Mouse (Mus musculus) myocyte (in vitro differentiated cells): ENCODE results near the gene Tmem88b. TPM values are rescaled to one million over a fixed set of nuclear protein-coding genes. Genes with fewer than 3 reads are reported as not detected.

Experiments
- H3K27me3 ChIP-seq: one replicate; pipeline ENCODE4 v1.6.1; 2011; ENCODE audit not compliant: control insufficient read depth, insufficient read depth, insufficient read length
- H3K36me3 ChIP-seq: one replicate; pipeline ENCODE4 v1.6.1; 2011; ENCODE audit not compliant: control insufficient read depth, insufficient read depth
- H3K4me2 ChIP-seq: one replicate; pipeline ENCODE4 v1.6.1; 2011; ENCODE audit warnings: low read depth, control low read depth
- H3K4me3 ChIP-seq: one replicate; pipeline ENCODE4 v1.5.1; 2011; ENCODE audit warnings: mild to moderate bottlenecking, control low read depth, moderate library complexity
- H3K79me2 ChIP-seq: one replicate; pipeline ENCODE4 v1.6.1; 2011; ENCODE audit not compliant: control insufficient read depth, insufficient read depth
- H3ac ChIP-seq: one replicate; pipeline ENCODE4 v1.6.1; 2011; ENCODE audit not compliant: control insufficient read depth, insufficient read length
- CEBPB ChIP-seq: IDR thresholded peaks from 2 replicates; pipeline ENCODE4 v1.6.1; 2011; ENCODE audit warnings: mild to moderate bottlenecking, moderate library complexity; ENCODE audit not compliant: poor library complexity, insufficient read depth, severe bottlenecking
- E2F4 ChIP-seq: IDR thresholded peaks from one replicate; pipeline ENCODE4 v1.6.1; 2011; ENCODE audit warnings: mild to moderate bottlenecking, control low read depth, moderate library complexity; ENCODE audit not compliant: insufficient read depth
- MAX ChIP-seq: IDR thresholded peaks from one replicate; pipeline ENCODE4 v1.6.1; 2011; ENCODE audit warnings: low read depth, mild to moderate bottlenecking, control low read depth
- MYOD1 ChIP-seq, 3 experiments: IDR thresholded peaks; one replicate each; pipeline ENCODE4 v1.6.1; 2011; ENCODE audit warnings: control low read depth in 2 of 3, low read depth in 2 of 3, mild to moderate bottlenecking in 2 of 3, moderate library complexity in 1 of 3; ENCODE audit not compliant: insufficient read length in 2 of 3, control insufficient read depth in 1 of 3
- MYOG ChIP-seq, 3 experiments: IDR thresholded peaks; one replicate each; pipeline ENCODE4 v1.6.1; 2011; ENCODE audit warnings: control low read depth in 2 of 3, low read depth in 2 of 3, mild to moderate bottlenecking in 2 of 3; ENCODE audit not compliant: insufficient read length in 2 of 3, control insufficient read depth in 1 of 3, insufficient read depth in 1 of 3
- POLR2A ChIP-seq: IDR thresholded peaks from one replicate; pipeline ENCODE4 v1.6.1; 2011; ENCODE audit warnings: low read depth, mild to moderate bottlenecking, control low read depth, moderate library complexity; ENCODE audit not compliant: insufficient read length
- POLR2AphosphoS2 ChIP-seq: IDR thresholded peaks from one replicate; pipeline ENCODE4 v1.6.1; 2011; ENCODE audit warnings: low read depth, control low read depth; ENCODE audit not compliant: insufficient read length
- REST ChIP-seq: IDR thresholded peaks from one replicate; pipeline ENCODE4 v1.6.1; 2011; ENCODE audit warnings: mild to moderate bottlenecking, control low read depth, moderate library complexity; ENCODE audit not compliant: insufficient read depth, insufficient read length
- SRF ChIP-seq: IDR thresholded peaks from one replicate; pipeline ENCODE4 v1.6.1; 2011; ENCODE audit warnings: low read depth; ENCODE audit not compliant: control insufficient read depth, insufficient read length
- TCF12 ChIP-seq: IDR thresholded peaks from one replicate; pipeline ENCODE4 v1.6.1; 2011; ENCODE audit warnings: mild to moderate bottlenecking, control low read depth; ENCODE audit not compliant: poor library complexity, insufficient read depth, severe bottlenecking
- TCF3 ChIP-seq: IDR thresholded peaks from one replicate; pipeline ENCODE4 v1.6.1; 2011; ENCODE audit warnings: low read depth, control low read depth; ENCODE audit not compliant: insufficient read length
- USF1 ChIP-seq: IDR thresholded peaks from one replicate; pipeline ENCODE4 v1.6.1; 2011; ENCODE audit warnings: low read depth, mild to moderate bottlenecking, control low read depth, moderate library complexity
- polyA plus RNA-seq: library from polyadenylated mRNA; unstranded; fragments of >200 nt; fragmentation: generic; extraction: Trizol; gene quantifications from one replicate; pipeline ENCODE4 v1.2.1, GENCODE M21; 2012; ENCODE audit warnings: missing spikeins

Tmem88b gene
- polyA plus RNA-seq, 1 experiment, result 0.97 TPM

GRCm38 (mm10) chr4:155761356-155762099 is 24.1 kb downstream of the Tmem88b start:
- TF ChIP-seq MYOD1 (IDR thresholded peaks at IDR 0.05; ENCODE audit: control insufficient read depth in 1 of 3, insufficient read length in 2 of 3, low read depth in 2 of 3) (no peak), E2F4 (no peak), SRF (no peak), MYOG (IDR thresholded peaks at IDR 0.05; ENCODE audit: control insufficient read depth in 1 of 3, insufficient read depth in 1 of 3, insufficient read length in 2 of 3, low read depth in 2 of 3) (no peak)
- peak overlapping the region; percentile 77 for H3K4me2 ChIP-seq
- no peaks in the 10 kb centered on the region for H3K27me3 ChIP-seq

DNA sequence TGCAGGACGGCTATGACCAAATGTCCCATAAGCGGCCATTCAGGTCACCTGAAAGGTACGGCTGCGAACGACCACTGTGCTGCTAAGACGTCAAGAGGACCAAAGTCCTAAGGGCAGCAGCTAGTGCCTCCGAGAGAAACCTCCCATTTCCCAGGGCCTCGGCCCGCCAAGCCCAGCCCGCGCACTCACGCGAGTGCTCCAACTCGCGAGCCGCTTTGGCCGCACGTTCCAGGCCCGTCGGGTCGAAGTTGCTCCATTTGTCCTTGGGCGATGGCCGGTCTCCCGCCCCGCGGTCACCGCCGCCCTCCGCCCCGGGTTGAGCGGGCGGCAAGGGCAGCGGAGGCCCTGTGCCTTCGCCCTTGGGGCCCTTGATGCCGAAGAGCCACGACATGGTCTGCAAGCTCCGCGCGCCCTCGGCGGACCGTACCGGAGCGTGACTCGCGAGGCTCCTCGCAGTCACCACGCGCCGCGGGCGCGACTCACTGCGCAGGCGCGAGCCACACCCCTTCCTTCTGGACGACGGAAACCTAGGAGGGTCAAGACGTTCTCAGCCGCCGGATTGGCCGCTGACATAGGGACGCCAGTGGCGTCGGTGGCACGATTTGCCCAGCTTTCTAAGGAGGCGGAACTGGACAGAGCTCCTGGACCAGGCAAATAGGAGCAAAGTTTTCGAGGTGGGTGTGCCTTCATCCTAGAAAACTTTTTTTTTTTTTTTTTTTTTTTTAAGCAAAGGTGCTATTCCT is 24.9 kb downstream of the Tmem88b start, which contains the start of gene Atad3a:
TSS of gene Atad3a (minus strand) at position 481 of the 743 bp plus-strand sequence.
- H3K4me3 ChIP-seq, result peak within 1 kb of the TSS; percentile 70
- peaks cover 7% of the 10 kb centered on the region for H3K36me3 ChIP-seq
- peaks cover 42% of the 10 kb centered on the region for H3K79me2 ChIP-seq
- TF ChIP-seq MYOG (IDR thresholded peaks at IDR 0.05; ENCODE audit: control insufficient read depth in 1 of 3, insufficient read depth in 1 of 3, insufficient read length in 2 of 3, low read depth in 2 of 3) (peak in 1 of 3 experiments; percentile 8), POLR2A (peak; percentile 96), MAX (peak; percentile 33), USF1 (no peak), POLR2AphosphoS2 (peak; percentile 96), CEBPB (no peak), SRF (peak; percentile 30)
- H3ac ChIP-seq, result peak within 1 kb of the TSS; percentile 76
- H3K27me3 ChIP-seq, result no peaks in the 10 kb centered on the region
- peak within 1 kb of the TSS; percentile 90 for H3K4me2 ChIP-seq

More at GRCm38 (mm10) chr4:155761356-155762099, 24.1 kb downstream of the Tmem88b start:
- H3K79me2 ChIP-seq, result peaks cover 42% of the 10 kb centered on the region
- peak overlapping the region; percentile 76 for H3ac ChIP-seq
- H3K4me3 ChIP-seq, result peak overlapping the region; percentile 70
- peaks cover under 1% of the 10 kb centered on the region for H3K36me3 ChIP-seq

GRCm38 (mm10) chr4:155759862-155760612 is 25.6 kb downstream of the Tmem88b start:
- peaks cover 7% of the 10 kb centered on the region for H3K36me3 ChIP-seq
- H3ac ChIP-seq, result peak overlapping the region; percentile 76
- H3K79me2 ChIP-seq, result peaks cover 42% of the 10 kb centered on the region
- peak overlapping the region; percentile 90 for H3K4me2 ChIP-seq
- TF ChIP-seq MYOD1 (IDR thresholded peaks at IDR 0.05; ENCODE audit: control insufficient read depth in 1 of 3, insufficient read length in 2 of 3, low read depth in 2 of 3), result peak in 1 of 3 experiments; percentile 1
- TF ChIP-seq TCF3, result no peak
- no peaks in the 10 kb centered on the region for H3K27me3 ChIP-seq
- H3K4me3 ChIP-seq, result peak overlapping the region; percentile 70

- H3K4me3 ChIP-seq, result no peak overlapping the region
- H3K79me2 ChIP-seq, result peaks cover 42% of the 10 kb centered on the region
- no peak overlapping the region for H3K4me2 ChIP-seq
- H3K27me3 ChIP-seq, result no peaks in the 10 kb centered on the region
- H3ac ChIP-seq, result no peak overlapping the region
- H3K36me3 ChIP-seq, result peaks cover 20% of the 10 kb centered on the region
- no peak for TF ChIP-seq POLR2A
- TF ChIP-seq TCF12, result no peak
- TF ChIP-seq TCF3, result no peak
- TF ChIP-seq REST, result no peak
- TF ChIP-seq E2F4, result no peak
- no peak for TF ChIP-seq POLR2AphosphoS2
- no peak for TF ChIP-seq MAX
- TF ChIP-seq USF1, result no peak
- TF ChIP-seq SRF, result no peak
- TF ChIP-seq MYOD1 (IDR thresholded peaks at IDR 0.05; ENCODE audit: control insufficient read depth in 1 of 3, insufficient read length in 2 of 3, low read depth in 2 of 3), result no peak
- no peak for TF ChIP-seq CEBPB
- TF ChIP-seq MYOG (IDR thresholded peaks at IDR 0.05; ENCODE audit: control insufficient read depth in 1 of 3, insufficient read depth in 1 of 3, insufficient read length in 2 of 3, low read depth in 2 of 3), result no peak
Observed at GRCm38 (mm10) chr4:155757011-155757410, 28.7 kb downstream of the Tmem88b start.
